In the genomic region with DNA sequence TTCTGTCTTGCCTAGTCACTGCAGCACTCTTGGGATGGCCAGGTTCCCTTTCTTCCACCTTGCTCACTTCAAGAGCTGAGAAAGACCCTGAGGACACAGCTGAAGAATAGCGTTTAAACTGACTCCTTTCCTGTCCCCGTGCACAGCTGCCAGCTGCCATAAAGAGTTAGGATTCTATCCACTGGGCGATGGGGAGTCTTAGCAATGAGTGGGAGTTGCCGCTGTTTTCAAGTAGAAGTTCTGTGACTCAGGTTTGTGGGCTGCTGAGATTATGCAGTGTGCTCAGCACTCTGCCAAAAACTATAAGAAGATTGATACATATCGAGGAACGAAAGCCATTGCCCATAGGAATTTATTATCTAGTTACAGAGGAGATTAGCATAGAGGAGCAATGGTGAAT, we compare ENCODE assay signal across 15 mouse cellular contexts.
A peak's percentile ranks its signal among the peaks of the same experiment; 100 is the strongest.
DNase-seq lines count a peak whose midpoint lies in the region; ATAC-seq and TF ChIP-seq lines count a peak whose summit lies in the region.
"Had no signal": no experiment of that assay in that cellular context is flagged by ENCODE, and none has a peak within 500 bp of the region (broad histone marks: within the 10 kb centered on the region; RNA-seq: fewer than 3 reads in every experiment).

No protein-coding gene starts in this region.

- peaks cover 23% of the 10 kb centered on the region for H3K79me2 ChIP-seq in C2C12 (ENCODE audit: control insufficient read depth, insufficient read depth)
- H3K79me2 ChIP-seq in heart, adult 2 months (replicated peaks; ENCODE audit: control insufficient read depth, insufficient read depth, low read length), result peaks cover 1% of the 10 kb centered on the region; the same call in 1 of the 2 replicates

- H3K36me3 ChIP-seq in C2C12 (ENCODE audit: control insufficient read depth, insufficient read depth), result peaks cover 15% of the 10 kb centered on the region
- no peaks in the 10 kb centered on the region for H3K36me3 ChIP-seq in heart, adult 2 months (ENCODE audit: control insufficient read depth, insufficient read depth, low read length)

- intact Hi-C loops in left cerebral cortex, postnatal 10 days (cut with DNase I), result no loop called here
- intact Hi-C loops in left cerebral cortex, postnatal 14 days (cut with DNase I), result no loop called here
- intact Hi-C loops in heart, adult 2 months (cut with DNase I), result no loop called here
- intact Hi-C loops in heart, postnatal 14 days (cut with DNase I), result no loop called here

- no peak for TF ChIP-seq EP300 in heart, adult 2 months (IDR thresholded peaks at IDR 0.05; ENCODE audit: insufficient read depth, low read depth, low read length)

- 58% methylated on average over 6 of the region's 6 CpGs for WGBS in heart, adult 2 months

- H3K4me3 ChIP-seq in C2C12 (ENCODE audit: insufficient read depth, poor library complexity, severe bottlenecking), result no peak overlapping the region
- no peak overlapping the region for H3K4me3 ChIP-seq in heart, adult 2 months
- H3K4me3 ChIP-seq: heart, embryonic 10.5 days had no signal

- DNase-seq in frontal cortex, postnatal 14 days (ENCODE audit: low spot score in 2 of 2), result no peak
- DNase-seq in left cerebral cortex, adult 18-20 months (ENCODE audit: low spot score in 2 of 2), result peak; percentile 47 to 55
- DNase-seq in left cerebral cortex, postnatal 10 days (ENCODE audit: extremely low spot score in 1 of 2, low spot score in 2 of 2), result no peak
- peak; percentile 52 to 76 for DNase-seq in left cerebral cortex, postnatal 14 days (ENCODE audit: low spot score in 2 of 2)
- DNase-seq in heart, adult 2 months, result no peak
- DNase-seq in heart, postnatal 14 days, result no peak
- DNase-seq: cerebellum, adult 9-11 months; heart, postnatal 36 days; kidney, postnatal 10 days; lung, postnatal 14 days; thymus, postnatal 25 days had no signal

- peak overlapping the region; percentile 6 for H3ac ChIP-seq in C2C12 (ENCODE audit: control insufficient read depth, insufficient read length, low read depth)

- H3K4me1 ChIP-seq in heart, adult 2 months (ENCODE audit: control insufficient read depth, insufficient read depth, low read length), result peaks cover 5% of the 10 kb centered on the region; the same call in 1 of the 2 replicates

- TF ChIP-seq POLR2A in heart, adult 2 months (IDR thresholded peaks at IDR 0.05; ENCODE audit: insufficient read depth, low read depth, low read length), result no peak

- TF ChIP-seq CTCF in C2C12 (IDR thresholded peaks at IDR 0.05; ENCODE audit: control insufficient read depth, insufficient read depth, insufficient read length), result no peak
- no peak for TF ChIP-seq CTCF in heart, adult 2 months (IDR thresholded peaks at IDR 0.05)

- H3K27ac ChIP-seq in heart, adult 2 months, result no peak overlapping the region
- H3K27ac ChIP-seq: heart, embryonic 10.5 days; liver, embryonic 14.5 days had no signal

- H3K27me3 ChIP-seq in C2C12 (ENCODE audit: control insufficient read depth, insufficient read depth, insufficient read length), result no peaks in the 10 kb centered on the region
- no peaks in the 10 kb centered on the region for H3K27me3 ChIP-seq in heart, adult 2 months (ENCODE audit: control insufficient read depth, insufficient read depth, low read length)

- no peaks in the 10 kb centered on the region for H3K79me3 ChIP-seq in C2C12 (ENCODE audit: low read depth)

- peak; percentile 62; the same call in 1 of the 2 replicates for ATAC-seq in frontal cortex, adult (ENCODE audit: low TSS enrichment)

- H3K9ac ChIP-seq in heart, adult 2 months (ENCODE audit: low read depth, low read length), result no peak overlapping the region
- H3K9ac ChIP-seq: liver, embryonic 14.5 days had no signal

TF ChIP-seq in C2C12, 6 proteins besides CTCF, POLR2A, EP300 and RAD21:
- TF ChIP-seq FOSL1 (IDR thresholded peaks at IDR 0.05; ENCODE audit: insufficient read depth, low read length, poor library complexity, severe bottlenecking), result peak; percentile 22
- no peak for TF ChIP-seq USF1 (IDR thresholded peaks at IDR 0.05; ENCODE audit: low read depth)
- TF ChIP-seq CEBPB (IDR thresholded peaks at IDR 0.05; ENCODE audit: low read depth), result no peak
- TF ChIP-seq MYOG (IDR thresholded peaks at IDR 0.05; ENCODE audit: control insufficient read depth, extremely low read depth, insufficient read length), result no peak
- TF ChIP-seq MYOD1 (IDR thresholded peaks at IDR 0.05; ENCODE audit: control insufficient read depth, insufficient read length, low read depth), result peak; percentile 80
- no peak for TF ChIP-seq MAX (IDR thresholded peaks at IDR 0.05)

Comparison
In these comparisons a context has a peak if more than half of its experiments do, and no peak if none do; other contexts are left out.
1. DNase-seq: peak in left cerebral cortex, adult 18-20 months (2 of 2) and left cerebral cortex, postnatal 14 days (2 of 2); none in frontal cortex, postnatal 14 days (0 of 2), left cerebral cortex, postnatal 10 days (0 of 2), heart, adult 2 months (0 of 2) and heart, postnatal 14 days (0 of 2).